Mouse (Mus musculus): ENCODE measurements around the gene Pigz. TPM values are rescaled to one million over a fixed set of nuclear protein-coding genes. Genes with fewer than 3 reads are reported as not detected.

Gene Pigz
- total RNA-seq, 2 experiments from 2014 or later, result 0.36 to 0.77 TPM

DNA sequence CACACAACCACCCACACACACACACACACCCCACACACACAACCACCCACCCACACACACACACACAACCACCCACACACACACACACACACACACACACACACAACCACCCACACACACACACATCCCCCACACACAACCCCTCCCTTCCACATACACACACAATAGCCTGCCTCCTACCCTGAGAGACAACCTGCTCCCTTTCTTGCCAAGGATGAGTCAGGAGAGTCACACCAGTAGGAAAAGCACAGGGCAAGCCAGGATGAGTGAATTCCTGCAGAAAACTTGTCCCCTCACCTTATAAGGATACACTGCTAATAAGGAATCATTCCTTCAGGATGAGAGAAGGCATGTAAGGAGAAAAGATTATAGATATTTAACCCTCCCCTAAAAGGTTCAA lies 60.3 kb downstream of the Pigz start:
- DNase-seq (ENCODE audit: low spot score in 2 of 2), result no peak

Small RNA genes lying within 50 kb of the gene (microRNA-seq; reads per million reads assigned to microRNA genes)
- 0 reads per million in 2 experiments for gene Gm26269 (ENCODE audit: borderline number of aligned reads in 2 of 2)

Other genes with a start within 250 kb of the Pigz start
- not detected for gene Meltf, start 55.0 kb upstream of the Pigz start, total RNA-seq (2021)
- 10 to 100 TPM; 41.8 to 55.2 TPM for gene 0610012G03Rik, start 14.6 kb downstream of the Pigz start, total RNA-seq (2021)
- 10 to 100 TPM; 55.4 to 56.1 TPM for gene Ncbp2, start 14.7 kb downstream of the Pigz start, total RNA-seq (2021)
- gene Senp5, start 69.4 kb downstream of the Pigz start, total RNA-seq (2021), result 10 to 100 TPM; 22.9 to 25.7 TPM
- gene Pak2, start 145.5 kb downstream of the Pigz start, total RNA-seq (2021), result 10 to 100 TPM; 59.2 to 65.6 TPM
- 10 to 100 TPM; 29.2 to 30.3 TPM for gene Pigx, start 165.9 kb downstream of the Pigz start, total RNA-seq (2021)
- 1 to 10 TPM; 8.4 to 9.2 TPM for gene Cep19, start 165.9 kb downstream of the Pigz start, total RNA-seq (2021)
- 1 to 10 TPM; 4.6 to 7.4 TPM for gene Nrros, start 231.7 kb downstream of the Pigz start, total RNA-seq (2021)
- not detected for gene Bex6, start 246.0 kb downstream of the Pigz start, total RNA-seq (2021)